Mouse (Mus musculus) G1E (cell line): ENCODE measurements around the gene Map4k5. TPM values are rescaled to one million over a fixed set of nuclear protein-coding genes. Genes with fewer than 3 reads are reported as not detected.

Experiments
- ATAC-seq: 2 replicates; pipeline ENCODE4 v1.8.0; 2016; ENCODE audit warnings: mild to moderate bottlenecking; ENCODE audit not compliant: insufficient number of reproducible peaks, poor library complexity, low FRiP score, severe bottlenecking; ENCODE audit errors: extremely low read depth
- DNase-seq: peaks from one replicate; pipeline ENCODE4 v3.0.0; 2012; ENCODE audit warnings: low spot score
- H3K27me3 ChIP-seq: 2 replicates; pipeline ENCODE4 v1.6.1; 2012; ENCODE audit warnings: mild to moderate bottlenecking, low read length, inconsistent platforms; ENCODE audit not compliant: insufficient read depth
- H3K36me3 ChIP-seq: replicated peaks from 2 replicates; pipeline ENCODE3; 2012; ENCODE audit warnings: mild to moderate bottlenecking, inconsistent platforms
- H3K4me1 ChIP-seq: 2 replicates; pipeline ENCODE4 v1.6.1; 2012; ENCODE audit warnings: low read depth, low read length, inconsistent platforms, mixed read lengths; ENCODE audit not compliant: insufficient read depth
- H3K4me3 ChIP-seq: 2 replicates; pipeline ENCODE4 v1.5.1; 2012; ENCODE audit warnings: low read depth, mild to moderate bottlenecking, inconsistent platforms, low read length, moderate library complexity, mixed read lengths
- H3K9me3 ChIP-seq: replicated peaks from 2 replicates; pipeline ENCODE4 v1.6.1; 2012; ENCODE audit warnings: inconsistent platforms
- CTCF ChIP-seq: IDR thresholded peaks from 2 replicates; pipeline ENCODE4 v1.5.1; 2012; ENCODE audit warnings: low read depth, low read length, inconsistent platforms, mixed read lengths
- GATA1 ChIP-seq: IDR thresholded peaks from 2 replicates; pipeline ENCODE4 v1.6.1; 2012; ENCODE audit warnings: borderline replicate concordance, low read length, inconsistent platforms, mixed read lengths
- GATA2 ChIP-seq: IDR thresholded peaks from 2 replicates; pipeline ENCODE4 v1.6.1; 2012; ENCODE audit warnings: low read depth, low read length, inconsistent platforms, borderline replicate concordance
- POLR2AphosphoS5 ChIP-seq: IDR thresholded peaks from 2 replicates; pipeline ENCODE4 v1.6.1; 2012; ENCODE audit warnings: low read depth, low read length, inconsistent platforms; ENCODE audit not compliant: insufficient replicate concordance
- TAL1 ChIP-seq: conservative IDR thresholded peaks from 2 replicates; pipeline ENCODE4 v1.6.1; 2012; ENCODE audit warnings: low read depth, low read length, inconsistent platforms, mixed read lengths
- polyA plus RNA-seq: library from polyadenylated mRNA; stranded (reverse); fragments of >175 nt; gene quantifications from 2 replicates; pipeline ENCODE4 v1.2.3, GENCODE M21; 2012
- total RNA-seq, 2 experiments: library from RNA; stranded (forward) in 1 of 2; stranded (reverse) in 1 of 2; fragments of 200-1000 nt in 1 of 2; fragments of >200 nt in 1 of 2; fragmentation: Nextera tagmentation in 1 of 2; gene quantifications; 2 replicates each; pipeline ENCODE4 v1.2.3; 2014 to 2017

The Map4k5 gene
- total and polyA plus RNA-seq, 3 experiments: 5.5 to 36.4 (median 33.9) TPM

- H3K27me3 ChIP-seq: no peaks in the 10 kb centered on the region
- no peak for TF ChIP-seq GATA2
- TF ChIP-seq GATA1: no peak
- TF ChIP-seq TAL1: no peak
- no peak for TF ChIP-seq POLR2AphosphoS5
- no peak for TF ChIP-seq CTCF
- no peaks in the 10 kb centered on the region for H3K9me3 ChIP-seq
- peaks cover 20% of the 10 kb centered on the region for H3K4me1 ChIP-seq
- ATAC-seq (no peak), DNase-seq (no peak)
- no peak overlapping the region for H3K4me3 ChIP-seq
- peaks cover 38% of the 10 kb centered on the region for H3K36me3 ChIP-seq
These were observed 40.7 kb downstream of the Map4k5 start for GRCm38 (mm10) chr12:69852288-69852687.

GRCm38 (mm10) chr12:69848083-69848878 lies 44.7 kb downstream of the Map4k5 start:
- Histone ChIP-seq H3K4me1 (peaks cover 9% of the 10 kb centered on the region; the same call in 1 of the 2 replicates), H3K36me3 (peaks cover 54% of the 10 kb centered on the region), H3K9me3 (no peaks in the 10 kb centered on the region), H3K27me3 (no peaks in the 10 kb centered on the region), H3K4me3 (no peak overlapping the region)
- ATAC-seq (no peak), DNase-seq (no peak)
- TF ChIP-seq POLR2AphosphoS5 (no peak), GATA2 (no peak), GATA1 (no peak)

DNA sequence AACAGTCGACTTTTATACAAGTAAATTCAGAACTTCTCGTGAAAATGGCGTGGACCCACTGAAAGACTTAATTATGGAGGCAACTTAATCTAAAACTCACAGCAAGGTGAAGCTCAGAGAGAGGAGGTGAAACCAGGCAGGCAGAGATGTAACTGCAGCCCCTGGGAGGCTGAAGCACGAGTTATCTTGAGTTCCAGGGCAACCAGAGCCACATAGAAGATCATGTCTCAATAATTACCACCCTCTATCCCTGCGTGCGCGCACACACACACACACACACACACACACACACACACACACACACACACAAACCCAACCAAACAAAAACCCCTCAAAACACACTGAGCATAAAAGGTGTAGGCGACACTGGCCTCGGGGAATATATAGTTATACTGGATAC lies 46.5 kb downstream of the Map4k5 start:
- TF ChIP-seq GATA2 (no peak), TAL1 (no peak)
- DNase-seq (no peak), ATAC-seq (no peak)
- Histone ChIP-seq H3K4me3 (no peak overlapping the region), H3K4me1 (peaks cover 5% of the 10 kb centered on the region; the same call in 1 of the 2 replicates), H3K27me3 (no peaks in the 10 kb centered on the region), H3K9me3 (no peaks in the 10 kb centered on the region), H3K36me3 (peaks cover 47% of the 10 kb centered on the region)

DNA sequence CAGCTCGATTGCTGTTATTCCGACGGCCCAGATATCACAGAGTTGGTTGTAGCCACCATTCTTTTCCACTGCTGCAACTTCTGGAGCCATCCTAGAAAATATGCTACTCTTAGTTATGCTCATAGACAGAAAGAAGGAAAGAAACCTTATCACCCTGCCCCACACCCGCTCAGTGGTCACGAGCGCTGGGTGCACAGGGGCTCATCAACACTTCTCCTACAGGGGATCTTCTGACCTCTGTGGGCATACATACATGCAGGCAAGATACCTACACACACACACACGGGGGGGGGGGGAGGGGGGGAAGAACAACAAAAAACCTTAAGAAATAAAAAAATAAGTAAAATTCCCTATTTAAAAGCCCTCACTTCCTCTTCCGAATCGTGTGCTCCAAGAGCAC lies 47.3 kb downstream of the Map4k5 start:
- Histone ChIP-seq H3K36me3 (peaks cover 51% of the 10 kb centered on the region), H3K27me3 (no peaks in the 10 kb centered on the region), H3K4me1 (peaks cover 5% of the 10 kb centered on the region; the same call in 1 of the 2 replicates), H3K9me3 (no peaks in the 10 kb centered on the region), H3K4me3 (no peak overlapping the region)
- TF ChIP-seq GATA2 (no peak), CTCF (no peak), POLR2AphosphoS5 (no peak), TAL1 (no peak), GATA1 (no peak)
- ATAC-seq (no peak), DNase-seq (no peak)

DNA sequence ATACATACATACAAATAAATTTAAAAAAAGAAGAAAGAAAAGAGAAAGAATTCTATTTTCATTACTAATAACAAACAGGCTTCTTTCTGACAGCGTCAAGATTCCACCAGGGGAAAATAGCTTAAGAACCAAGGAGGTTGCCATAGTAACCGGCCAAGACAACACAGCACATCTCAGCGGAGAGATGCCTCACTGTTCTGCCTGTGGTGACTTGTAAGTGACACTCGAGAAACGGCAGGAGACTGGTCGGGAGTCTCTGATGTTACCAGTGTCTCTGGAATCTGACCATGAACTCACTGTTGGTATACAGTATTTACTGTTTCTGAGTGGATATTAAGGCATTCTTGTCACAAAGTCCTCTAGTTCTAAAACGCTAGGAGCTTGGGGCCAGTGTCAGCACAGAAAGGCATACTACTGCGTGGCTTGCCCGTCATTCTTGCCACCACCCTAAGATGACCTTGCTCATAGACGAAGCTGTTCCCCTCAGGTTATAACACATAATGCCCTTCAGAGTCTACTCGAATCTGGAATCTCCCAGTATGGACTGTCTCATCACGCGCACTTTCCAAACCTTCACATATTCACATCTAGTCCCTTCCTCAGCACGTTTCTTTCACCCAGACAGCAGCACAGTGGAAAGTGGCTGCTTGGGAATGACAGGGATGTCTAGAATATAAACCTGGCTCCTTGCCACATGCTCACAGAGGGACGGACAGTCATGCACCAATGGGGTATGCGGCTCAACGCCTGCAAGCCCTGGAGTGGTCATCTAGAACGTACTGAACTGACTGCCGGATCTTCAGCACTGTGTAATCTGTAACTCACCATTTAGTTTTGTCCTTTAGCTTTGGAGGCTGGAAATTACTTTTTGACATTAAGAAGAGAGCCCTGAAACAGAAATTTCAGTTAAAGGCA lies 49.2 kb downstream of the Map4k5 start:
- no peak for TF ChIP-seq POLR2AphosphoS5
- no peak for TF ChIP-seq TAL1
- TF ChIP-seq CTCF: no peak
- TF ChIP-seq GATA1: no peak
- no peak for TF ChIP-seq GATA2
- H3K36me3 ChIP-seq: peaks cover 47% of the 10 kb centered on the region
- H3K4me1 ChIP-seq: no peaks in the 10 kb centered on the region; the same call in 1 of the 2 replicates
- no peak overlapping the region for H3K4me3 ChIP-seq
- H3K9me3 ChIP-seq: no peaks in the 10 kb centered on the region
- ATAC-seq (no peak), DNase-seq (no peak)
- no peaks in the 10 kb centered on the region for H3K27me3 ChIP-seq

GRCm38 (mm10) chr12:69838376-69838775 lies 54.6 kb downstream of the Map4k5 start:
- no peaks in the 10 kb centered on the region for H3K9me3 ChIP-seq
- H3K4me1 ChIP-seq: peaks cover 3% of the 10 kb centered on the region; the same call in 1 of the 2 replicates
- no peak for DNase-seq
- no peak overlapping the region for H3K4me3 ChIP-seq
- TF ChIP-seq POLR2AphosphoS5: no peak
- TF ChIP-seq CTCF: no peak
- TF ChIP-seq GATA1: no peak
- TF ChIP-seq TAL1: no peak
- no peak for TF ChIP-seq GATA2
- no peak for ATAC-seq
- peaks cover 47% of the 10 kb centered on the region for H3K36me3 ChIP-seq
- H3K27me3 ChIP-seq: no peaks in the 10 kb centered on the region
